Mouse (Mus musculus) ovary, adult 18-20 months (tissue): Measurements from ENCODE around the gene Tnnt2.

Experiments used
- DNase-seq: peaks from one replicate; pipeline ENCODE4 v3.0.0; 2022; ENCODE audit warnings: low spot score, mixed read lengths

Gene Tnnt2

DNA sequence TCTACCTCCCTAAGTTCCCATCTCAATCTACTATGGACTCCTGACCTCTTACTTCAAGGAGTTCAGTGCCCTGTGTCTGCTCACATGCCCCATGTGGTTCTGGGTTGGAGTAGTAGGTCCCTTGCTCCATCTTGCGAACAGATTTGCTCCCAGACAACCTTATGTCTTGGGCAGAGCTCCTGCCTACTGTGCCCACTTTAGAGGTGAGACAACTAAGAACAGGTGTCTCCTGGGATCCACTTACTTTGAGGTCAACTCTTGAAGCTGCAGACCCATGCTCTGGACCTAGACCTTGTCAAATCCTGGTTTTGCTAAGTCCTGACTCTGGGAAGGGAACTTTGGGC, 19.2 kb downstream of the Tnnt2 start:
- no peak for DNase-seq

- no peak for DNase-seq
These were observed 19.9 kb downstream of the Tnnt2 start for GRCm38 (mm10) chr1:135856070-135856469.

DNA sequence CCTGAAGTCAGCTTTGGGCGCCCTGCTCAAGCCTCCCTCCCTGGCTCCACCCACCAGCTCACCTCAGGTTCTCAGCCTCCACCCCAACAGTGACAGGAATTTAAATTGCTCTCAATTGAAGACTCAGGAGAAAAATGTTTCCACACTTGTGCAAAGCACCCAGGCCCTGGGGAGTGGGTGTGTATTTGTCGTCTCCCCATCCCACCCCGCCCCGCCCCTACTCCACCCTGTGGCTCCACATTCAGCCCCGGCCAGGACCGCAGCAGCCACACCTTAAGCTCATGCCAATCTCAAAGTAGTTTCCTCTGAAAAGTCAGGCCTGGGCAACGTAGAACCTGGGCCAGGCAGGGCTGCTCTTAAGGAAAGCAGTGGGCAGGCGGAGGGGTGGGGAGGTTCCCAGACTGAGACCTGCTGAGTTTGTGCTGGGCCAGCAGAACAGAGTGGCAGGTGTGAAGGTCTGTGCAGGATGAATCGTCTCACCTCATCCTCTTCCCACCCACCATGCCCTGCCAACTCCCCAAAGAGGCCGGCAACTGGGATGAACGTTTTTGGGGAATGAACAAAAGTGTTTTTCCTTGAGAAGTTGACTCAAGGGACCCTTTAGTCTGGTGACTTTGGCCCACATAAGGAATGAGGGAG, 21.1 kb downstream of the Tnnt2 start:
- DNase-seq, result no peak

DNA sequence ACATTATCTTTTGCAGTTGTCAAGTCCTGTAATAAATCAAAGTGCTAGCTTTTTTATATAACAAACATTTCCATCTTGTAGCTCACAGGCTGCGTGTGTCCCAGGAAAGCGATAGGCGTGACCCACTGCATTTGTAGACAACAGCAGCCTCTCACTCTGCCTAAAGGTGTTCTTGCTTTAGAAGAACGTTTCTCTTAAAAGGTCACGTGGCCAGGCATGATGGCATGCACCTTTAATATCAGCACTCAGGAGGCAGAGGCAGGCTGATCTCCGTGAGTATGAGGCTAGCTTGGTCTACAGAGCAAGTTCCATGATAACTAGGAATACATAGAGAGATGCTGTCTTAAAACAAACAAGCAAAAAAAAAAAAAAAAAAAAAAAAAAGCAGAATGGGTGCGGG, 22.4 kb downstream of the Tnnt2 start:
- DNase-seq, result no peak

- no peak for DNase-seq
These were observed 24.9 kb downstream of the Tnnt2 start for GRCm38 (mm10) chr1:135861091-135861490.

DNA sequence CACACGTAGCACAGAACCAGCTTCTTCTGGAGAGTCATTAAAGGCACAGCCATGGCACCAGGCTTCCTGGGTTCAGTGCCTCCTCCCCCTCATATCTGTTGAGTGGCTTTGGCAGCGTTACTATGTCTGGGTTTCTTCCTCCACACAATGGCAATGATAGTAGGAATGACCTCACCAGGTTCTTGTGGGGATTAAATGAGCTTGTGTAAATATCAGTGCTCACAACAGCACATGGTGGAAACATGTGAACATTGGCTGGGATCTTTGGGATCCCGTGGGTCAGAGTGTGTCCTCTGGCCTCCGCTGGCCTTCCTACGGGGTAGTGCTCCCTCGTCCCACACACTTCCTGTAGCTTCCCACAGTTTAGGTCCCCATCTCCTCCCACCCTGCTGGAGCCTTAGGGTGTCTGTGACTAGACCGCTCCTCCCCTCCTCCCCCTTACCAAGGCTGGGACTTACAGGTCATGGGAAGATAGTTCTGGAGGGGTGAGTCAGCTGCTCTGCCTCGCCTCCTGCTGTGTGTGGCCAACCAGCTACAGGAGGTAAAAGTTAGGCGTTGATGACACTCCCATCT, 25.9 kb downstream of the Tnnt2 start:
- DNase-seq, result peak; percentile 16

- no peak for DNase-seq
These were observed 26.4 kb downstream of the Tnnt2 start for GRCm38 (mm10) chr1:135862561-135862960.

GRCm38 (mm10) chr1:135863786-135864335, 27.7 kb downstream of the Tnnt2 start:
- DNase-seq, result no peak

- DNase-seq, result no peak
These were observed 28.7 kb downstream of the Tnnt2 start for GRCm38 (mm10) chr1:135864830-135865229.

DNA sequence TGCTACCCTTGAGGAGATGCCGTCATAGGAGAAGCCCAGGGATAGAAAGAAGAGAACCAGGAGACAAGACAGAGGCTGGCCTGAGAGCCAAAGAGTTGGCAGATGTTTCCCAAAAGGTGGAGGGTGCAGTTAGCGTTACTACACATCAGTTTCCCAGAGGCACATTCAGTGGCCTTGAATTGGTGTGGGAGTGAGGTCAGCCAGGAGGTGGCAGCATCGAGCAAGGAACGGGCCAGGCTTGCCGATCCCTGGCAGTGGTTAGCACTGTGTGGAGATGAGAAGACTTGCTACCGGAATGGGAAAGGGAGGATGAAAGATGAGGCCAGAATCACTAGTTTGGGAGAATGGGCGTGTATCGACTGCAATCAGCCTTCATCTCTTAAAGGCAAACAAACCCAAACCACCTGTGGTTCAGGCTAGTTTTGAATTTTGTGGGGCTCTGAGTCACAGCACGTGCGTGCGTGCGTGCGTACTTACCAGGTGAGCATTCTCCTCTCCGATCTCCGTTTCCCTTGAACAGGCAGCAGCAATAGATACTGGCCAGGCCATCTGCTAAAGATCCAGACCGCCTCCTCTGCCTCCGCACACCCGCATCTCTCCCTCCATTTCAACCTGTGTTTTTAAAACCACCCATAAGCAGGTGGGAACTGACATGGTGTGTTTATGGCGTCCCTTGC, 29.5 kb downstream of the Tnnt2 start:
- DNase-seq, result peak; percentile 49

DNA sequence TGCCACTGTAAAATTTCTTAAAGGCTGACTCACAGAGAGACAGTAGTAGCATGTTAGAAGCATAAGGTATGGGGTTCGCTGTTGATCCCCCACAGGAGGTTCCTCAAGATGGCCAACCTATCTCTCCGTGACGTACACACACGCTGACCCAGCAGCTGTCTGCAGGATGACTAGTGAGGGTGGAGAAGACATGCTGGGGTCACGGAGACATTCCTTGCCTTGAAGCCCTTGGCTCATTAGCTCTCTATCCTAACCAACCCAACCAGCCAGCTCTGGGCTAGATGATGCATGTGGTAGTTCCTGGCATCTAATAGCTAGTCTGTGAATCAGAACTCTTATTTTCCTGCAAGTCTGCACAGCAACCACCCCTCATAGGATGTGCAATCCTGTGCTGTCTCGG, 32.4 kb downstream of the Tnnt2 start:
- no peak for DNase-seq

- DNase-seq, result no peak
These were observed 36.8 kb downstream of the Tnnt2 start for GRCm38 (mm10) chr1:135872991-135873390.

GRCm38 (mm10) chr1:135877248-135877647, 41.1 kb downstream of the Tnnt2 start:
- DNase-seq, result no peak

GRCm38 (mm10) chr1:135882385-135883109, 46.4 kb downstream of the Tnnt2 start:
- DNase-seq, result no peak

GRCm38 (mm10) chr1:135889461-135890185, 53.5 kb downstream of the Tnnt2 start:
- DNase-seq, result no peak

GRCm38 (mm10) chr1:135891424-135892216, 55.5 kb downstream of the Tnnt2 start:
- DNase-seq, result no peak

DNA sequence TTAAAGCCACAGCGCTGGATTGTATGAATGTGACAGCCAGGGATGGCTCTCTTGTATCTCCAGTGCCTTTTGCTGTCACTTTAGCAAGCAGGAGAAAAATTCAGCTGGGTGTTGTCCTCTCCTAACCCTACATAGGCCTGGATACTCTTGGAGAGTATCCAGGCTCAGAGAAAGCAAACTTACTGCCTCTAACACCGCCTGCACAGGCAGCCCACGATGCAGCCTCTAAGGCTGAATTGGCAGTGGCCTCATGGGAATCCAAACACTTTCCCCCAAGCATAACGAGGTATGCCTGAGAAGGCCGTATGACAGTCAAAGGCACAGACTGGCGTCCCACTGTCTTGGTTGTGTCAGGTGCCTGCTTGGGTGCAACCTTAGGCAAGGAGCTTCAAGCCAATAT, 56.1 kb downstream of the Tnnt2 start:
- DNase-seq, result no peak

DNA sequence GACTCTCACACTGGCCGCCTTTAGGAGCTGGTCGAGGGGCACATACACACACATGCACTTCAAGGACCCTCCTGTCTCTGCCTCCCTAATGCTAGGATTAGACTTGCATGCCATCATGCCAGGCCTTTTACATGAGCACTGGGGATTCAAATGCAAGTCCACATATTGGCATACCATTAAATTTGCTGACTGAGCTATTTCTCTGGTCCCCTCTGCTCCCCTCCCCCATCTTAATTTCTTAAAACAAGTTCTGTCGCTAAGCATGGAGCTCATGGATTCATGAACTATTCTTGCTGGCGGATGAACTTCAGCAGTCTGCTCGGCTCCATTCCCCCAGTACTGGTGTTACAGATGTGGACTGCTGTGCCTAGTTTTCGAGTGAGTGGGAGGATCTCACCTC, 56.6 kb downstream of the Tnnt2 start:
- no peak for DNase-seq

DNA sequence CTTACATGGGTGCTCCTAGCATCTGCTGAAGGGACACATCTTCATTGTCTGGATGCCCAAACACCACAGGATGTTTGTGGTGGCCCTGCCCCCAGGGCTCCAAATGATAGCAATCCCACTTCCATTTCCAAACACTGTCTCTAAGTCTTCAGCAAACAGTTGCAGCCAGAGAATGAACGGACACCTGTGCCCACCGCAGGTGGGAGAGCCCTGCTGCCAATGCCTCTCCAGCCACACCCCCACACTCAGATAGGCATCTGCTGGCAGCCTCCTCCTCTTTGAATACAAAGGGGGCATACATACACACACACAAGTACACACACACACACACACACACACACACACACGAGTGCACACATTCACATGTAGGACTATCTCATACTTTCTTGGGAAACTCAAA, 57.2 kb downstream of the Tnnt2 start:
- no peak for DNase-seq

DNA sequence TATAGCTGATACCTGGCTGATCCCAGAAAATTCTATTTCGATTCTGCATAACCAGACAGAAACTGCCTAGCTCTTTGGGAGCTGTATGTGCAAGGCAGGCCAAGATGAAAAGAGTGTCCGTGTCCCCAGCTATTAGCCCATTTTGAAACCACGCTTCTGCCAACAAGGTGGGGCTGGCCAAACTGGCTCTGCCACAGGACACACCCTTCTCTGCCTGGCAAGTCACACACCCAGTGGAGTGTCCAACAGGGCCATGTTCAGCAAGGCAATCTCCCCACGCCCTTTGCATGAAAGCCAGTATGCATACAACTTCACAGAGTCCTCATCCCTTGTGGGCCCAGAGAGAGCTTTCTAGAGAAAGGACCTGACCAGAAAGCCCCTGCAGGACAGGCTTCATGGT, 59.2 kb downstream of the Tnnt2 start:
- no peak for DNase-seq

GRCm38 (mm10) chr1:135899295-135899694, 63.1 kb downstream of the Tnnt2 start:
- DNase-seq, result no peak
